Mouse (Mus musculus) left cerebral cortex, postnatal 36 days (tissue): Measurements from ENCODE around the gene Fchsd2. TPM values are rescaled to one million over a fixed set of nuclear protein-coding genes. Genes with fewer than 3 reads are reported as not detected.

Experiments
- DNase-seq, 2 experiments: peaks; one replicate each; pipeline ENCODE4 v3.0.0; 2021 to 2022; ENCODE audit warnings: low spot score in 2 of 2, mixed read lengths in 1 of 2
- intact Hi-C: fragments of 180-260 bp; cut with DNase I; formaldehyde crosslinking; loops from one replicate; pipeline ENCODE4 v1.15.1; 2025
- total RNA-seq, 2 experiments: library from RNA; stranded (reverse); gene quantifications; 2 replicates each; pipeline ENCODE4 v1.2.3; 2021

Fchsd2 gene
- total RNA-seq, 2 experiments from 2014 or later = 31.3 to 41.8 TPM

DNA sequence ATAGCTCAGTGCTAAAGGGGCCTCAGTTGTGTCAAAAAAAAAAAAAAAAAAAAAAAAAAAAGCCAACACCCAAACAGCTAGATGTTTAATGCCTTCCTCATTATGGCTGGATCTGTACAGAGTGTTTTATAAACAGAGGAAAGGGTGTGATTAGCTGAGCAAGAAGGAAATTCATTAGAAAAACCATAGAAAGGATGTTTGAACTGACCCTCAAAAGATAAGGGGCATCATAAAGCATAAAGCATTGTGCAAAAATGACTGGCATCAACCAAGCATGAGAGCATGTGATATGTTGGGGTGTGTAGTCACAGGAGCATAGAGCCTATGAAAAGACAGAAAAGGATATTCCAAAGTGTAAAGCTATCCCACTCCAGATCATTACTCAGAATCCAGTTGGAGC is 165.8 kb downstream of the Fchsd2 start:
- DNase-seq = no peak
- intact Hi-C loops = no loop called here

DNA sequence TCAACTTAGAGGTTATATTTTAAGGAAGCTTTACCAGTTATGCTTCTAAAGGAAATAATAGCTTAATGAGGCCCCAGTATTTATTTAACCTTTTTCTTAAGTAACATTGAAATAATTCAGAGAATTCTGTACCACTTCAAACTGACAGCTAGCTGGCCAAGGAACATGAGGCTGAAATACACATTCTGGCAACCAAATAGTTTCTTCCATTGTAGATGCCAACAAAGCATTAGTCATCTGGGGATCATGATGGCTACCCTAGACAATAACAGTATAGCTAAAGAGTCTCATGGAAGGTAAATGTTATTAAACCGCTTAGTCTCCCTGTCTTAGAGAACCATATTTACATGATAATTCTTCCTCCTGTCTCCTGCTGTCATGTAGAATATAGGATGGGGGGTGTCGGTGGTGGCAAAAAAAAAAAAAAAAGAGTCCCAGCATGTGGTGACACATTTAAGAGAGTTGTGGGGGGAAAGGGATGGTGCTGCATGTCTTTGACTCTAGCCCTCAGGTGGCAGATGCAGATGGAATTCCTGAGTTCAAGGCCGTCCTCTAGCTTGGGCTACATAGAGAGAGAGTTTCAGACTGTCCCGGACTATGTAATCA is 169.4 kb downstream of the Fchsd2 start:
- intact Hi-C loops = no loop called here

DNA sequence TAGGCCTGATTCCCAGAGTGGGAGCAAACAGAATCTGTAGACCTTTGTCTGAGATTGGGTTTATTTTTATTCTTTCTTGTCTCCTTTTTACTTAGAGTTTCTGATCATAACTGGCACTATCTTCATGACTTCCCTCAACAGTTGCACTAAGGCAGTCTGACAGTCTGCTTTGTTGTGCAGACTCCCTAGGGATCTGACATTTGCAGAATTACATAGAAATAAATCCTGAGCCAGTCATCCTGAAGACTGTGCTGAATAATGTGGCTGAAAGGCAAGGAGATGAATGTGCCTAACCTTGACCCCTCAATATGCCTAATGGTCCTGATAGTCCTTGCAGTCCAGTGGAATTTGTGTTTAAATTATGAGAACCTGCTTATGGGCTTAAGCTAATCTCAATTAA is 170.8 kb downstream of the Fchsd2 start:
- intact Hi-C loops = no loop called here
- no peak for DNase-seq

More for the DNA sequence above, 169.4 kb downstream of the Fchsd2 start:
- no peak for DNase-seq

DNA sequence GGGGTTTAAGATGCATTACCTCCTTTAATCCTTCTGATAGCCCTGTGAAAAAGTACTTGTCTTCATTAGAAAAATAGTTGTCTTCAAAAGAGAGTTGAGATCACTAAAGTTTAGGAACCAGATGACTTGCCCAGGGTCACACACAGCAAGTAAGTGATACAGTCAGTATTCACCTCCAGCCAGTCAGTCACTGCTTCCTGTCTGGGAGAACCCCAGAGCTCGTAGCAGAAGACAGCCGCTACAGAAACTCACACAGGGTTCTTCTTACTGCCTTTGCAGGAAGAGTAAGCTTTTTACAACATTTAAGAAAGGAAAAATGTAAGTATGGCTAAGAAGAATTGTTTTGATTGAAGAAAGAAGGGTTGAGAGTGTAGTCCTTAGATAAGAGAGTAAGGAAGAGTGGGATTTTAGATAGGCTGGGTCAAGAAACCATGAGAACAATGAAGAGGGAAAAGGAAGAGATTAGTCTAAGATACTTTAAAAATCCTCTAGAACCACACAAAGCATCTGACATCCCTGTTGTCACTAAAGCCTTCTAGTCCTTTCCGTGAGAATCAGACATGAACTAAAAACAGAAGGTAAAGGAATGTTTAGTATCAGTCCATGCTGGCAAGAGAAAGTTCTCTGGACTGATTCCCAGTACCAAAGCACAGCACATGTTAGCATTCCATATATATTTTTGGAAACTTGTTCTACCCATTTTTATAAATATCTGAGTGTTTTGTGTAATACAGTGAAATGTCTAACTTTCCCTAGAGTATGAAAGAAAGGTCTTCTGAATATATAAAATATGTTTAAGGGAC is 175.0 kb downstream of the Fchsd2 start:
- intact Hi-C loops = no loop called here
- no peak for DNase-seq

DNA sequence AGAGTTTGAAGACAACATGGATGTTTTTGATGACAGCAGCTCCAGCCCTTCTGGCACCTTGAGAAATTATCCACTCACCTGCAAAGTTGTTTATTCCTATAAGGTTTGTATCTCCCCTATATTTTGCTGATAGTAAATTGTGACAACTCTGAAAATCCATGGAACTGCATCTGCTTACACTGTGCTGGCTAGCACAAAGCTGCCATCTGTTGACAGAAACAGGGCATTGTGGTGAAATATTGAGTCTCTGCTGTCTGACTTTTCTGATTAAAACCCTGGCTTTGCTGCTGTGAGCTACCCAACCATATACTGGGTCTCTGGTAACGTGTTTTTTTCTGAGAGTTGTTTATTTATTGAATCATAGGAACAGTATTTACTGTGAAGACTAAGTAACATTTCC is 178.9 kb downstream of the Fchsd2 start:
- DNase-seq = no peak
- intact Hi-C loops = no loop called here

DNA sequence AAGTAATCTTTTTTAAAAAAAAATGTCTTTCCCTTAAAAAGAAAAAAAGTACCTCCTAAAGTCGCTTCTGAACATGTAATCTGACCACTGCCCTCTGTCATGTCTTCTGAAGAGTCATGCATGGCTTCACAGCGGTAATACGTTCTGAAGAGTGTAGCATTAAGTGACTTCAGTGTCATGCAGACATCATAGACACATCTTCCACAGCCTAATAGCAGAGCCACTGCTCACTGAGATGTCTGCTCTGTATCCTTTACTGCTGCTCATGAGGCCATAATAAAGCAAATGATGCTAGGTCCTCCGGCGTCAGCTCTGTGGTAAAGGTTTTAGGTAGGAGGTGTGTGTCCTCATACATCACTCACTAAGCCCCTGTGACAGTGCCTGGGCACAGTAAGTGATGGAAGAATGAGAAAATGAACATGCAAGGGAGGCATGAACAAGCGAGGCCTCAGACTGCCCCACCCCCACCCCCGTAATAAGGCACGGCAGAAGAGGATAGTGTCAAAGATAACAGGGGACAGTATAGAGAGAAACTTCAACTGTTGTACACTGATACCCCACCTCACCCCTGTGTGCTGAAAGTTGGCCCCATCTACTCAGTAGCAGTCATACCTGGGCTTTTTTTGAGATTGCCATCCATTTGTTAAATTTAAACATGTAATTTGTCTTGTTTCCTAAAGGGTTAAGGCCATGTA is 179.9 kb downstream of the Fchsd2 start:
- no peak for DNase-seq
- intact Hi-C loops = no loop called here

DNA sequence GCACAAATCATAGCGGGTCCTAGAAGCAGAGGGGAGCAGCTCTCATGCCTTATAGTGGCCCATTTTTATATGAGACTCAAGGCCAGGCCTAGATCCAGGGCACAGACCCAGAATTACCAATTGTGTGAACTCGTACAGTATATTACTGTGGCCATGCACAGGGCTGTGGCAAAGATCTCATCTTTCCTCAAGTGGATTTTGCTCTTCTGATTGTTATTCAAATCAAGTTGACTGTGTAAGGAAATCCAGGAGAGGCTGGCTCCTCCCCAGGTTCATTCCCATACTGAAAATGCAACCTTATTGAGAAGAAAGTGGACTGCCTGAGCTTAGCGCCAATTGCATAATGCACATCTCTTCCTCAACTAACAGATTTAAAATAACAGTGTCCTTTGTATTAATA is 190.1 kb downstream of the Fchsd2 start:
- intact Hi-C loops = no loop called here
- DNase-seq = no peak

DNA sequence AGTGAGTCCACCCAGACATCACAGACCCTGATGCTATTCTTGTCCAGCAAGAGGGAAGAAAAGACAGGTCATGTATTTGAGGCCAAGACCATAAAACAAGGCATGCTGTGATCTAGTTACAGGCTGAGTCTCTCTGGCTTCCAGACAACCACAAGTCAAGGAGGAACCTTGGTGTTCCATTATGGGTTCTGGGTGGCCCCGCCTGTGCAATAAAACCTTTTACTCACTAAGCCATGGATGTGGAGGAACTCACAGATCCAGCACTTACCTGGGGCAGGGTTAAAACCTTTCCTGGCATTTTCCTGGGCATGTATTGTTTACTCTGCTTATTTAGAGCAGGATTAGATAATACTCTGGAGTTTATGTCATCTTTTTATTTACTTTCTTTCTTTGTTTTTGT is 191.8 kb downstream of the Fchsd2 start:
- intact Hi-C loops = loop anchor here (2.0 kb wide), 1 partner anchor 224 kb away; no protein-coding TSS in a partner anchor
- DNase-seq = no peak

DNA sequence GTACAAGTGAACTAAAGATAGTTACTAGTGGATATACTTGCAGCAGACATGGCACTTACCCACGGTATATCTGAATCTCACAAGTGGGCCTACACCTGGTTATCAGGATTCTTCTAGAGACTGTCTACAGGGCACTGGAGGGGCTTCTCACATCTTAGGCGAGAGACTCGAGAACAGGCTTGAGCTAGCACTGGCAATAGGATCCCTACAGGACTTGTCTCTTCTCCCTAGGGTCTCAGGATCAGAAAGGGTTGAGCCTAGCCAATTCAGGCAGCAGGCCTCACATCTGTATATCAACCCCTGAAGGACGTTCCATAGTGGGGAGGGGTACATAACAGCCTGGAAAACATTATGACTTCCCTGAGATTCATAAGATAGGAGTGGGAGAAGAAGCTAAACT is 194.2 kb downstream of the Fchsd2 start:
- no peak for DNase-seq
- intact Hi-C loops = no loop called here

DNA sequence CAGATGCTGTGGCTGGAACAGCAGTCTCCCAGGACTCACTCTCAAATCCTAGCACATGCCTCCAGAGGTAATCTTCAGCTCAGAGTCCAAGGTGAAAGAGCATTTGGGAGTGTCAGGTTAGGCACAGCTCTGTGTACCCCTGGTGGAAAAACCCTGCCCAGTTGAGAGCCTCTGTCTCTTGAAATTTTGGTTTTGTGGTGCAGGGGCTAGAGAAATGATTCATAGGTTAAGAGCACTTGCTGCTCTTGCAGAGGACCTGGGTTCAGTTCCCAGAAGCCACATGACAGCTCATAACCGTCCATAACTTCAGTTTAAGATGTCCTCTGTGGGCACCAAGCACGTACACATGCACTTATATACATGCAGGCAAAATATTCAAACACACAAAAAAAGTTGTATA is 195.2 kb downstream of the Fchsd2 start:
- intact Hi-C loops = no loop called here
- no peak for DNase-seq

DNA sequence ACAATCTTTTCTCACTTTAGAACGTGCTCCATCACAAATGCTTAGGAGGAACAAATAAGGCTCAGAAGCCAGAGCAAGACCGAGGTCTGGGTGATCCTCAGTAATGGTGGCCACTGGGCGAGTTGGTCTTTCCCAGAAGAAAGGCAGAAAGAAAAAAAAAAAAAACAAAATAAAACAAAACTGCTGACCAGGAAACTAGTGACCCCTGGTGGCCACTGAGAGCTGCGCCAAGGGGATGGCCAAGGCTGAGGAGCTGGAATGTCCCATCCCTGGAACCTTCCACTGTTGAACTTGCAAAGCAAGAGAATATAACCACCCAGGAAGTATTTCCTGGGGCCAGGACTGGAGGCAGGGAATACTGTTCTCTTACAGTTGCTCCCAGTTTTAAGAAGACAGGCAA is 195.8 kb downstream of the Fchsd2 start:
- intact Hi-C loops = no loop called here
- DNase-seq = no peak

DNA sequence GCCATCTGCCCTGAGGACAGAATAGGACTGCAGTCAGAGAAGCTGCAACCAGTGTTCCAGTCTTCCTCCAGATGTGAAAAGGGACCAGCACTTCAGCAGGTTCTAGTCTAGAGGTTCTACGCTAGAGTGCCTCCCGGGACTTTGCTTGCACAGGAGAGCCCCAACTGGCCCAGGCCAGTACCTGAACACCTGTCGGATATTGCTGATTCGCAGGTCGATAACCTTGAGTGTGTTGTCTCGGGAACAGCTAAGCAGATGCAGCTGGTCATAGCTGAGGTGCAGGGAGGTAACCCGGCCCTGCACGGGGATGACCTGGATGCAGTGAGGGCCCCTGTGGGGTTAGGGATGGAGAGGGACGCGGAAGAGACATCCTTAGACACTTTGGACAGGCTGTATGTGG is 197.7 kb downstream of the Fchsd2 start:
- no peak for DNase-seq
- intact Hi-C loops = loop anchor here (10.0 kb wide), 1 partner anchor 386 kb away; no protein-coding TSS in a partner anchor

DNA sequence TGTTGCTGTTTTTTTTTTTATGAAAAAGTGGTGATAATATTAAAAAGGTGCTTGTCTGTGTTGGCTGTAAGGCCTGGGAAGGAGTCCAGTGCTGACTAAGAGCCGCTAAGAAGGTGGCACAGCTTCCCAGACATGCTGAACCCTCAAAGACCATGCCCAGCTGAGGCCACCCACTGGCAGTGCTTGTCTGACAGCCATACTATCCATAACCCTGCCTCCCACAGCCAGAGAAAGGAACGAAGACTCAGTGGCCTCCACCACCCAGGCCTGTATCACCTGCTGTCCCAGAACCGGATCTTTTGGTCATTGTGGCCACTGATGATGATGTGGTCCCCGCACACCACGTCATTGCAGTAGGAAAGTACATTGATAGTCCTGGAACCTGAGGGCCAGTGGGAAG is 198.5 kb downstream of the Fchsd2 start:
- DNase-seq = no peak
- intact Hi-C loops = loop anchor here (10.0 kb wide), 1 partner anchor 386 kb away; no protein-coding TSS in a partner anchor

DNA sequence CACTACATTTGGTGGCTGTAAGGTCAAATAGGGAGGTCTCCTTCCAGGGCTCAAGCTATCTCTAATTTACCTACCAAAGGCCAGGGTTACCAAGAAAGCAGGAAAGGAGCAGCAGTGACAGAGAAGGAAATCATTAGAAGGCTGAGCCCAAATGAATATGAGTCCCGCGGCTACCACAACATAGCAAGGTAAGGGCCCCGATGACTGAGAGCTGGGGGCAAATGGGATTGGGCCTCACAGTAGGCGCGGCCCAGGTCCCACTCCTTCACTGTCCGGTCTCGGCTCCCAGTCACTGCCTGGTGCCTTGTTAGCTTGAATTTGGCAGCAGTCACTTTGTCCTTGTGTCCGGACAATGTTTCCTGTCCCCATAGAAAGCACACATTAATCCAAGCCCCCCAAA is 199.0 kb downstream of the Fchsd2 start:
- no peak for DNase-seq
- intact Hi-C loops = loop anchor here (10.0 kb wide), 1 partner anchor 387 kb away; no protein-coding TSS in a partner anchor

DNA sequence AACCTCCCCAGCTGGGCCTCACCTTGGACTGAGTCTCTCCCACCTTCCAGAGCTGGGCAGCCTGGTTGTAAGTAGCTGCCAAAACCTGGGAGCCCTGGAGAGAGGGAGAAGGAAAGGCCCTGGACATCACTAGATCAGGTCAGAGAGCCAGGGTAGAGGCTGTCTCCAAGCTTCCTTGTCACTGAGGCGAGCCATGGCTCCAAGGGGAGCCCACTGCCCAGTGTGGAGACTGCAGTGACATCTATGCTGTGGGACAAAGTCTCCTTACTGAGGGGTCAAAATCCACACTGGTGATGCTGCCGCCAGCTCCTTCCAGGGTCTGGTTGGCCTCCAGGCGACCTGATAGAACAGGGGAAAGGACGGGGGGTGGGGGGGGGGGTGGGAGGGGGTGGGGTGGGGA is 199.4 kb downstream of the Fchsd2 start:
- intact Hi-C loops = loop anchor here (10.0 kb wide), 1 partner anchor 387 kb away; no protein-coding TSS in a partner anchor
- no peak for DNase-seq

DNA sequence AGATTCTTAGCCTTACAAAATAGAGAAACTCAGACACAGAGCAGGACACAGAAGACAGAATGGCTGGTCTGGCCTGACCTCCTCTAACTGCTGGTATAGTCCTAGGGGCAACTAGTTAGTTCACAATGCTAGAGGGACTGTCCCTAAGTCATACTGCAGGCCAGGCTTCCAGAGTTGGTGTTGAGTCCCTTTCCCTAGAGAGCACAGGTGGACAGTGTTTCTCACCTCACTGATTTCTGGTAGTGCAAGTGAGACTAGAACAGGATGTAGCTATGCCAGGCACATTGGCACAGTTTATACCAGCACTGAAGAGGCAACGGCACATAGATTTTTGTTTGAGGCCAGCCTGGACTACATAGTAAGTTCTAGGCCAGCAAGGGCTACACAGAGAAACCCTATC is 200.0 kb downstream of the Fchsd2 start:
- intact Hi-C loops = loop anchor here (10.0 kb wide), 1 partner anchor 388 kb away; no protein-coding TSS in a partner anchor
- DNase-seq = no peak

DNA sequence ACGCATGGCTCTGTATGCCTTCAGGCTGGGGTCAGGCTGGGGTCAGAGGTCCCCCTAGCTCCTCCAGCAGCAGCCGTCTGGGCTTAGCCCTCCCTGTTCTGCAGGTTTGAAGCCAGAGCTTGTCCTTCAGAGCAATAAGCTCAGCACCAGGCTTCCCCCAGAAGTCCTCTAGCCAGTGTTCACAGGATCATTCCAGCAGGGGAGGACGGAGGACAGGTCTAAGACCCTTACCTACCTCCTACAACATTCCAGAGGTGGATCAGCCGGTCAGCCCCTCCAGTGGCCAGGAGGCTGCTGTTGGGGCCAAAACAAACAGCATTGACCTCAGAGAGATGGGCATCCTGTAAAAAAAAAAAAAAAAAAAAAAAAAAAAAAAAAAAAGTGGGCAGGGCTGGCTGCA is 200.5 kb downstream of the Fchsd2 start:
- DNase-seq = no peak
- intact Hi-C loops = loop anchor here (10.0 kb wide), 1 partner anchor 388 kb away; no protein-coding TSS in a partner anchor

DNA sequence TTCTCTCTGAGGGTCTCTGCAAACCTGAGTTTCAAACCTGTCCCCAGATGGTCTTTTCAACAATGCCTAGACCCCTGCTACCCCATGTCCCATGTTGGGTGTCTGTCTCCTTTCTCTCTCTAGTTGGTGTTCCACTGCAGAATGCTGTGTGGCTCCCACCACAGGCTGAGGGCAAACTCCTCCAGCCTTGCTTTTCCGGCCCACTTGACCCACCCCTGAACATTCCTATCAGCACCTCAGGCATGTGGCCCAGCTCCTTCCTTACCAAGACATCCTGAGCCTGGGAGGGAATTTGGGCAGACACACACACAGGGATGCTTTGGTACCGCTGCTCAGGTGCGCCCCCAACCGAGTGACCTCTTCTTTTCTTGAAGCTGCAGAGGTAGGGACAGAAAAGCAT is 200.9 kb downstream of the Fchsd2 start:
- intact Hi-C loops = loop anchor here (10.0 kb wide), 1 partner anchor 389 kb away; no protein-coding TSS in a partner anchor
- DNase-seq = no peak

DNA sequence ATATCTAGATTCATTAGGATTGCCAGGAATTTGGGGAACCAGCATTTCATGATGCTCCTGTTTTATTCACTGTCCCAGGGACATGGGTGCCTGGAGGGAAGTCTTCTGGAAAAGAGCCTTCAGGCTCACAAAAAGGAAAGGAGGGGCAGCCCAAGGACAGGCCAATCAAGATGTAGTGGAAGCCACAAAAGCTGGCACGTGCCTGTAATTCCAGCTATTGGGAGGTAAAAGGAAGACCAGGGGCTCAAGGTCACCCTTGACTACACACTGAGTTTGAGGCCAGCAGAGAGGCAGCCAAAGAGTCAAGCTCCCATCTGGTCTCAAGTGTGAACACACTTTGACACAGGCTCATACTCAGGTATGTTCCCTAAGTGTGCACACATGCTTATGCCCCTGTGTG is 202.8 kb downstream of the Fchsd2 start:
- intact Hi-C loops = loop anchor here (10.0 kb wide), 1 partner anchor 391 kb away; no protein-coding TSS in a partner anchor
- DNase-seq = no peak
